Mouse (Mus musculus): ENCODE results near the gene Sptbn1. TPM values are rescaled to one million over a fixed set of nuclear protein-coding genes. Genes with fewer than 3 reads are reported as not detected.

Gene Sptbn1
- polyA plus RNA-seq, 1 experiment from 2014 or later = 136 TPM

- H3K9me3 ChIP-seq (ENCODE audit: control insufficient read depth, low read length) = no peaks in the 10 kb centered on the region
- no peaks in the 10 kb centered on the region for H3K27me3 ChIP-seq (replicated peaks; ENCODE audit: control insufficient read depth, insufficient read depth, low read length)
- H3K4me3 ChIP-seq (ENCODE audit: low read depth, low read length) = no peak overlapping the region
- no peak overlapping the region for H3K4me2 ChIP-seq (ENCODE audit: low read depth, low read length)
- DNase-seq (ENCODE audit: low spot score) = no peak
- H3K27ac ChIP-seq (replicated peaks; ENCODE audit: low read depth, low read length) = no peak overlapping the region
- 65% methylated on average over 5 of the region's 5 CpGs for WGBS
- H3K9ac ChIP-seq (ENCODE audit: low read depth, low read length) = no peak overlapping the region
- H3K36me3 ChIP-seq (ENCODE audit: control insufficient read depth, insufficient read depth, low read length) = peaks cover 2% of the 10 kb centered on the region; the same call in 1 of the 2 replicates
- no peak for ATAC-seq (ENCODE audit: low read depth)
- peaks cover 13% of the 10 kb centered on the region for H3K4me1 ChIP-seq (ENCODE audit: control insufficient read depth, insufficient read depth, low read length)
Measured at GRCm38 (mm10) chr11:30164515-30165214, 103.3 kb downstream of the Sptbn1 start.

GRCm38 (mm10) chr11:30163870-30164269, 104.1 kb downstream of the Sptbn1 start:
- H3K36me3 ChIP-seq (ENCODE audit: control insufficient read depth, insufficient read depth, low read length) = peaks cover 10% of the 10 kb centered on the region; the same call in 1 of the 2 replicates
- no peaks in the 10 kb centered on the region for H3K9me3 ChIP-seq (ENCODE audit: control insufficient read depth, low read length)
- H3K27ac ChIP-seq (replicated peaks; ENCODE audit: low read depth, low read length) = no peak overlapping the region
- no peaks in the 10 kb centered on the region for H3K27me3 ChIP-seq (replicated peaks; ENCODE audit: control insufficient read depth, insufficient read depth, low read length)
- ATAC-seq (ENCODE audit: low read depth) (no peak), DNase-seq (ENCODE audit: low spot score) (no peak)
- H3K4me2 ChIP-seq (ENCODE audit: low read depth, low read length) = no peak overlapping the region
- 91% methylated on average over 1 of the region's 1 CpGs for WGBS
- no peak overlapping the region for H3K4me3 ChIP-seq (ENCODE audit: low read depth, low read length)
- no peak overlapping the region for H3K9ac ChIP-seq (ENCODE audit: low read depth, low read length)
- peaks cover 13% of the 10 kb centered on the region for H3K4me1 ChIP-seq (ENCODE audit: control insufficient read depth, insufficient read depth, low read length)

DNA sequence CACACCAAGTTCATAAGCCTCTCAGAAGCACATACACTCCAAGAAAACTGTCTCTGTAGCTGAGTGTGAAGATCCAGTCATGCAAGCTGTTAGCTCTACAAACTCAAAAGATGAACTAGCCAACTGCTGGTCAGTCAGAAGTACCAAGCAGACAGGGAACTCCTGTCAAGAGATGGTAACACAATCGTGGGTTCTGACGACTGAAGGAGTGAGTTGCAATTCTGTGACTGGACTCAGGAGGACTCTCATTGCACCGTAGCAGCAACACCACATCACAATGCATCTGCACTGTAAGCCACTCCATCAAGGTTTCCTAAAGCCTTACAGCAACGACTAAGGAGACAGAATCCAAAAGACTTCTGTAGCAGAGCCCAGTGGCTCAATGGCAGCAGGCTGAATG, 104.9 kb downstream of the Sptbn1 start:
- no peaks in the 10 kb centered on the region for H3K27me3 ChIP-seq (replicated peaks; ENCODE audit: control insufficient read depth, insufficient read depth, low read length)
- DNase-seq (ENCODE audit: low spot score) (no peak), ATAC-seq (ENCODE audit: low read depth) (no peak)
- H3K4me3 ChIP-seq (ENCODE audit: low read depth, low read length) = no peak overlapping the region
- H3K9me3 ChIP-seq (ENCODE audit: control insufficient read depth, low read length) = no peaks in the 10 kb centered on the region
- peaks cover 13% of the 10 kb centered on the region for H3K4me1 ChIP-seq (ENCODE audit: control insufficient read depth, insufficient read depth, low read length)
- WGBS = 72% methylated on average over 4 of the region's 4 CpGs
- no peak overlapping the region for H3K9ac ChIP-seq (ENCODE audit: low read depth, low read length)
- no peak overlapping the region for H3K4me2 ChIP-seq (ENCODE audit: low read depth, low read length)
- H3K27ac ChIP-seq (replicated peaks; ENCODE audit: low read depth, low read length) = no peak overlapping the region
- peaks cover 11% of the 10 kb centered on the region; the same call in 1 of the 2 replicates for H3K36me3 ChIP-seq (ENCODE audit: control insufficient read depth, insufficient read depth, low read length)

GRCm38 (mm10) chr11:30161744-30162143, 106.2 kb downstream of the Sptbn1 start:
- WGBS = 83% methylated on average over 1 of the region's 1 CpGs
- ATAC-seq (ENCODE audit: low read depth) = no peak
- Histone ChIP-seq H3K4me3 (ENCODE audit: low read depth, low read length) (no peak overlapping the region), H3K4me2 (ENCODE audit: low read depth, low read length) (no peak overlapping the region), H3K4me1 (ENCODE audit: control insufficient read depth, insufficient read depth, low read length) (peaks cover 13% of the 10 kb centered on the region), H3K9ac (ENCODE audit: low read depth, low read length) (no peak overlapping the region), H3K36me3 (ENCODE audit: control insufficient read depth, insufficient read depth, low read length) (peaks cover 11% of the 10 kb centered on the region; the same call in 1 of the 2 replicates), H3K9me3 (ENCODE audit: control insufficient read depth, low read length) (no peaks in the 10 kb centered on the region), H3K27me3 (replicated peaks; ENCODE audit: control insufficient read depth, insufficient read depth, low read length) (no peaks in the 10 kb centered on the region), H3K27ac (replicated peaks; ENCODE audit: low read depth, low read length) (peak overlapping the region; percentile 60)
- no peak for DNase-seq (ENCODE audit: low spot score)

GRCm38 (mm10) chr11:30161173-30161650, 106.8 kb downstream of the Sptbn1 start:
- H3K4me3 ChIP-seq (ENCODE audit: low read depth, low read length) = no peak overlapping the region
- ATAC-seq (ENCODE audit: low read depth) = peak; percentile 94
- H3K4me1 ChIP-seq (ENCODE audit: control insufficient read depth, insufficient read depth, low read length) = peaks cover 13% of the 10 kb centered on the region
- H3K9ac ChIP-seq (ENCODE audit: low read depth, low read length) = no peak overlapping the region
- H3K36me3 ChIP-seq (ENCODE audit: control insufficient read depth, insufficient read depth, low read length) = peaks cover 11% of the 10 kb centered on the region; the same call in 1 of the 2 replicates
- peak; percentile 88 for DNase-seq (ENCODE audit: low spot score)
- no peak overlapping the region for H3K4me2 ChIP-seq (ENCODE audit: low read depth, low read length)
- peak overlapping the region; percentile 60 for H3K27ac ChIP-seq (replicated peaks; ENCODE audit: low read depth, low read length)
- H3K27me3 ChIP-seq (replicated peaks; ENCODE audit: control insufficient read depth, insufficient read depth, low read length) = no peaks in the 10 kb centered on the region
- 44% methylated on average over 6 of the region's 6 CpGs for WGBS
- no peaks in the 10 kb centered on the region for H3K9me3 ChIP-seq (ENCODE audit: control insufficient read depth, low read length)

DNA sequence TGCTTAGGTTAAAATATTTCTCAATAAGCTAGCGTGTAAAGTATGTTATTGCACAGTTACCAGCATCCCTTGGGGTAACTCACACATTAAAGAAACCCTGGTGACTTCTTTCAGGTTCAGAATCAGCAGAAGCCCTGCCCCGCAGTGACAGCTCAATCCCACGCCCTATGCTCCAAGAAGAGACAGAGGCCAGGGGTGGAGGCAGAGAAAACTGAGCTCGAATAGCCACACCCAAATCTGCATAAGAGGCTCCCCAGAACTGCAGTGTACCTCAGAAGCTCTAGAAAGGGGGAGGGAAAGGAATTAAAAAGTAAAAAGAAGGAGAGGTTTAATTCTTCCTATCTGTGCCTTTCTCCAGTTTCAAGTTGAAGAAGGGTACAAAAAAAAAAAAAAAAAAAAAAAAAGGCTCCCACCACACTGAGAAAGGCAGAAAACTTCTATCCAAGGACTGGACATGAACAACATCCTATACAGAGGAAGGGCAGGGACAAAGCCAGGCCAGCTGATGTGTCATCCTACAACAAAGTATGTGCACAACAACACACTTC, 107.3 kb downstream of the Sptbn1 start:
- Histone ChIP-seq H3K9me3 (ENCODE audit: control insufficient read depth, low read length) (no peaks in the 10 kb centered on the region), H3K36me3 (ENCODE audit: control insufficient read depth, insufficient read depth, low read length) (peaks cover 11% of the 10 kb centered on the region; the same call in 1 of the 2 replicates), H3K27ac (replicated peaks; ENCODE audit: low read depth, low read length) (0 out of 2 replicates have a peak overlapping the region, but pooled peaks have one; percentile 60), H3K4me1 (ENCODE audit: control insufficient read depth, insufficient read depth, low read length) (peaks cover 13% of the 10 kb centered on the region), H3K4me3 (ENCODE audit: low read depth, low read length) (no peak overlapping the region), H3K4me2 (ENCODE audit: low read depth, low read length) (no peak overlapping the region), H3K27me3 (replicated peaks; ENCODE audit: control insufficient read depth, insufficient read depth, low read length) (no peaks in the 10 kb centered on the region), H3K9ac (ENCODE audit: low read depth, low read length) (no peak overlapping the region)
- 72% methylated on average over 4 of the region's 4 CpGs for WGBS
- ATAC-seq (ENCODE audit: low read depth) = peak; percentile 10; the same call in 1 of the 2 replicates
- DNase-seq (ENCODE audit: low spot score) = no peak

DNA sequence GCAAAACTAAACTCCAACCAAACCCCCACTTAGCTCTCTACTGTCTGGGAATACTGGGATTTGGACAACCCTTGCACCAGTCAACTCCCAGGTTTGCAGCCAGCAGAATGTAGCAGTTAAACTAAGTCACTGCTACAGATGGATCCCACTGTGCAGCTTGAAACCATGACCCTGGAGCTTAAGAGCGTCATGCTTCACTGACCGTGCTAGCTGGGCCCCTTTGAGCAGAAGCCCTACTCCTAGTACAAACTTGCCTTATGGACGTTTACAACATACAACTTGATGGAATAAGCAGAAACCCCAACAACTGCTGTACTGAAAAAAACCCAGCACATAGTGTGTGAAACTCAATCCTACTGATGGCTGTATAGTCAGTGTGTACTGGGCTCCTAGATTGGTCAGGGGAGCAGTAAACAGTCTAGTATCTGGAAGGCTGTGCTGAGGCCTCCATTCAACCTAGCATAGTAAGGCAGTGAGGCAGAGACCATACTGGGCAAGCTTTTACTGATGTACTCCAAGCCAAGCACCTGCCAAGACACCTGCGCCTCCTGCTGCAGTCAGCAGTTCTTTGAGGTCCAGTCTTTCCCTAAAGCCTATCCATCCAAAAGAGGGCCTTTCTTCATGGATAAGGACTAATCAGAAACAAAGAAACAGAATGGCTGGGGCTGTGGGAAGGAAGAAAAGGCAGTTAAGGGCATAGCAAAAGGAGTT, 108.3 kb downstream of the Sptbn1 start:
- Histone ChIP-seq H3K27me3 (replicated peaks; ENCODE audit: control insufficient read depth, insufficient read depth, low read length) (no peaks in the 10 kb centered on the region), H3K4me1 (ENCODE audit: control insufficient read depth, insufficient read depth, low read length) (peaks cover 11% of the 10 kb centered on the region), H3K4me3 (ENCODE audit: low read depth, low read length) (no peak overlapping the region), H3K4me2 (ENCODE audit: low read depth, low read length) (no peak overlapping the region), H3K36me3 (ENCODE audit: control insufficient read depth, insufficient read depth, low read length) (peaks cover 11% of the 10 kb centered on the region; the same call in 1 of the 2 replicates), H3K27ac (replicated peaks; ENCODE audit: low read depth, low read length) (no peak overlapping the region), H3K9ac (ENCODE audit: low read depth, low read length) (no peak overlapping the region), H3K9me3 (ENCODE audit: control insufficient read depth, low read length) (no peaks in the 10 kb centered on the region)
- WGBS = 79% methylated on average over 4 of the region's 4 CpGs
- no peak for ATAC-seq (ENCODE audit: low read depth)
- DNase-seq (ENCODE audit: low spot score) = no peak

DNA sequence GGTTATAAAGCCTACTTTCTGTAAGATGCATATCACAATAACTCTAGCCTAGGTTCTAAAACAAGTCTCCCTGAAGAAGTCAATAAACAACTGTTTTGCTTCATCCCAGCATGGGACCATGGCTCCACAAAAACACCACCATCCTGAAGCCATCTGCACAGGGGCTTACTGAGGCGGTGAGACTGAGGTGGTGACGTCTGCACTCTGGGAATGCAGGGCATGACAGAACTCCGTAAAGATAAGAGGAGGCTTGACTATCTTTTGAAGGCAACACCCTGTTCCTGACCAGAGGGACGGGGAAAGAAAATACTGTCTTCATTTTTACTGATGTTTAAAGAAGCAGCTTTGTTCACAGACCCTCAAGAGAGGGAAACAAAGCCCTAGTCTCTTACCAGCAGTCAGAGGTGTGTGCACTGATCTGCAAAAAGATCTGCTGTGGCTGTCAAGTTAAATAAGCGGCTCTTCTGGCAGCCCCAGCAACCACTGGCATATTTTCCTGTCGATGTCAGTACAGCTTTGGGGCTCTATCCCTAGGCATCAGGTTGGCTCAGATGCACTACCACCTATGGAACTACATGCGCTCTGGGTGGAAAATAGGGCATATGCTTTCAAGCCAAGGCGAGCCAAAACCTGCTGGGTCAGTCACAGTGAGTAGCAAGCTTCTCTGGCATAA, 109.8 kb downstream of the Sptbn1 start:
- 48% methylated on average over 8 of the region's 8 CpGs for WGBS
- DNase-seq (ENCODE audit: low spot score) = no peak
- Histone ChIP-seq H3K36me3 (ENCODE audit: control insufficient read depth, insufficient read depth, low read length) (peaks cover 22% of the 10 kb centered on the region), H3K27ac (replicated peaks; ENCODE audit: low read depth, low read length) (0 out of 2 replicates have a peak overlapping the region, but pooled peaks have one; percentile 23), H3K27me3 (replicated peaks; ENCODE audit: control insufficient read depth, insufficient read depth, low read length) (no peaks in the 10 kb centered on the region), H3K9ac (ENCODE audit: low read depth, low read length) (no peak overlapping the region), H3K4me1 (ENCODE audit: control insufficient read depth, insufficient read depth, low read length) (peaks cover 9% of the 10 kb centered on the region), H3K9me3 (ENCODE audit: control insufficient read depth, low read length) (no peaks in the 10 kb centered on the region), H3K4me3 (ENCODE audit: low read depth, low read length) (no peak overlapping the region), H3K4me2 (ENCODE audit: low read depth, low read length) (no peak overlapping the region)
- no peak for ATAC-seq (ENCODE audit: low read depth)
